Mouse (Mus musculus) bone marrow, adult 2 months (tissue): ENCODE measurements around the gene Skiv2l. TPM values are rescaled to one million over a fixed set of nuclear protein-coding genes. Genes with fewer than 3 reads are reported as not detected.

ENCODE experiments used
- H3K27ac ChIP-seq: fragments of 200-500 bp; 2 replicates; pipeline ENCODE4 v1.5.1; 2012; ENCODE audit warnings: low read depth, mild to moderate bottlenecking, control low read depth, inconsistent platforms, low read length; ENCODE audit not compliant: control insufficient read depth, poor library complexity, insufficient read depth
- H3K4me1 ChIP-seq: fragments of 200-500 bp; 2 replicates; pipeline ENCODE4 v1.6.1; 2011; ENCODE audit warnings: low read length; ENCODE audit not compliant: control insufficient read depth, insufficient read depth
- H3K4me3 ChIP-seq: fragments of 200-500 bp; replicated peaks from 2 replicates; pipeline ENCODE3; 2011; ENCODE audit warnings: mild to moderate bottlenecking, low read depth, low read length, control low read depth; ENCODE audit not compliant: control insufficient read depth
- CTCF ChIP-seq: fragments of 200-500 bp; IDR thresholded peaks from 2 replicates; pipeline ENCODE4 v1.5.1; 2011; ENCODE audit warnings: low read length, control low read depth; ENCODE audit not compliant: control insufficient read depth, insufficient read depth
- POLR2A ChIP-seq: fragments of 200-500 bp; IDR thresholded peaks from 2 replicates; pipeline ENCODE4 v1.6.1; 2011; ENCODE audit warnings: low read depth, mild to moderate bottlenecking, control low read depth, low read length, borderline replicate concordance; ENCODE audit not compliant: control insufficient read depth
- WGBS: fragments of 180-500 bp; shearing (Covaris S2); methylation state at CpG from one replicate; pipeline ENCODE4 v1.1.7; 2018; 5-methylcytosine and 5-hydroxymethylcytosine counted together
- polyA plus RNA-seq: library from polyadenylated mRNA; stranded (reverse); fragments of >200 nt; gene quantifications from 2 replicates; pipeline ENCODE4 v1.2.4, GENCODE M21; 2011; ENCODE audit warnings: low replicate concordance; ENCODE audit not compliant: missing spikeins, insufficient read depth, insufficient read length

Gene Skiv2l
- polyA plus RNA-seq, 1 experiment = 67.7 TPM

DNA sequence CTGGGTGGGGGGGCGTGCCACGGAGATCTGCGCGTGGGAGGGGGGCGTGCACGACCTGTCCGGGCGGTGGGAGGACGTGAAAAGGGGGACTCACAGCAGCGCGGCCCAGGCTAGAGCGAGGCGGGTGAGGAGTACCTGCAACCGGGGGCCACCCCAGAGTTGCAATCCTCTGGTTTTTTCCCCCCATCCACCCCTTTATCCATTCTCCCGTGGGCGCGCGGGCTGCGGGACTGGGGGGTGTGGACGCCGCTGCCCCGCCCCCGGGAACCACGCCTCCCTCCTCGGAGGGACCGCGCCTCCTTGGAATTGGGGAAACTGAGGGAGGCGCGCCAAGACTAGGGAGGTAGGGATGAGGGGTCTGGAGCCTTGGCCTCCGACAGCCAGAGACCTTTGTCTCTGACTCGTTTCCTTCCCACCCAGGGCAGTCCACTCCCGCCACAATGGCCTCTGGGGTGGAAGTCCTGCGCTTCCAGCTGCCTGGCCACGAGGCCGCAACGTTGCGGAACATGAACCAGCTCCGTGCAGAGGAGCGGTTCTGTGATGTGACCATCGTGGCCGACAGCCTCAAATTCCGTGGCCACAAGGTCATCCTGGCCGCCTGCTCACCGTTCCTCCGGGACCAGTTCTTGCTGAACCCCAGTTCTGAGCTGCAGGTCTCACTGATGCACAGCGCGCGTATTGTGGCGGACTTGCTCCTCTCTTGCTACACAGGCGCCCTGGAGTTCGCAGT lies 45.0 kb upstream of the Skiv2l start:
- Histone ChIP-seq H3K4me1 (peaks cover 5% of the 10 kb centered on the region), H3K27ac (peak overlapping the region; percentile 8; the same call in 1 of the 2 replicates), H3K4me3 (peak overlapping the region; percentile 64)
- WGBS = 14% methylated on average over 51 of the region's 51 CpGs
- TF ChIP-seq CTCF = no peak
- TF ChIP-seq POLR2A = 0 out of 2 replicates have a peak, but pooled peaks have one; percentile 40

DNA sequence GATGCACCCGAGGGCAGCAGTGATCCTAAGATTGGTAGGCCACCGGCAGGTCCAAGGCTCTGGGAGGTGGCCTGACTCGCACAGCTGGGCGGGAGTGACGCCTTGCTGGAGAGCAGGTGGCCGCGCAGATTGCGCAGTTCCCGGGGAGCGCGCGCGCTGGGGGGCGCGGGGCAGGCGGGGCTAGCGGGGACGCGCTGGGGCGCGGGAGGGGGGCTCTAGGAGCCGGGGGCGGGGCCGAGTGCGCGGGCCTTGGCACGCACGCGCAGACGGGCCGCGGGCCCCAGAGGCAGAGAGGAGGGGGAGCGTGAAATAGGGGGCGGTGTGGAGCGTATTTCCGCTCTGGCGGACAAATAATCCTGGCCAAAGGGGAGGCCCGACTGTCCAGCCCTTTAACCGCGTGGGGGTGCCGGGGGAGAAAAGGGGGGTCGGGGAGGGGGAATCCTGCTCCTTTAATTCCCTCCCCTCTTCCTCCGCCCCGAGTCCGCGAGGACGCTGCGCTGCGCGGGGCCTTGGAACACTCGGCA lies 44.1 kb upstream of the Skiv2l start:
- TF ChIP-seq CTCF = 0 out of 2 replicates have a peak, but pooled peaks have one; percentile 19
- TF ChIP-seq POLR2A = 0 out of 2 replicates have a peak, but pooled peaks have one; percentile 55
- peak overlapping the region; percentile 77 for H3K4me3 ChIP-seq
- peaks cover 5% of the 10 kb centered on the region for H3K4me1 ChIP-seq
- WGBS = under 1% methylated on average over 51 of the region's 51 CpGs
- peak overlapping the region; percentile 2 for H3K27ac ChIP-seq

GRCm38 (mm10) chr17:34893072-34893824 lies 43.2 kb upstream of the Skiv2l start:
- TF ChIP-seq CTCF (no peak), POLR2A (no peak)
- WGBS = 81% methylated on average over 12 of the region's 12 CpGs
- Histone ChIP-seq H3K4me3 (no peak overlapping the region), H3K4me1 (peaks cover 6% of the 10 kb centered on the region), H3K27ac (no peak overlapping the region; the same call in 1 of the 2 replicates)

DNA sequence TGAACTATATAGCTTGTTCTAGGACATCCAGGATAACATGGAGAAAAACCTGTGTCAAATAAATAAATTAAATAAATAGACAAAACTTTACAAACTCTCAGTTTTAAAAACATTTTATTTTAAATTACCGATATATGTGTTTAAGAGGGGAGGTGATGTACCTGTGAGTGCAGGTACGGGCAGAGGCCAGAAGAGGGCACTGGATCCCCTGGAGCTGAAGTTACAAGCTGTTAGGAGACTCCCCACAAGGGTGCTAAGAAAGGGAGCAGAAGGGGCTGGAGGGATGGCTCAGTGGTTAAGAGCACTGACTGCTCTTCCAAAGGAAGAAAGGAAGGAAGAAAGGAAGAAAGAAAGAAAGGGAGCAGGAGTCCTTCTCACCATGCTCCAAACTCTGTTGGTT lies 41.4 kb upstream of the Skiv2l start:
- 95% methylated on average over 2 of the region's 2 CpGs for WGBS
- TF ChIP-seq POLR2A (no peak), CTCF (peak; percentile 33; the same call in 1 of the 2 replicates)
- Histone ChIP-seq H3K4me3 (no peak overlapping the region), H3K4me1 (peaks cover 7% of the 10 kb centered on the region), H3K27ac (no peak overlapping the region)

DNA sequence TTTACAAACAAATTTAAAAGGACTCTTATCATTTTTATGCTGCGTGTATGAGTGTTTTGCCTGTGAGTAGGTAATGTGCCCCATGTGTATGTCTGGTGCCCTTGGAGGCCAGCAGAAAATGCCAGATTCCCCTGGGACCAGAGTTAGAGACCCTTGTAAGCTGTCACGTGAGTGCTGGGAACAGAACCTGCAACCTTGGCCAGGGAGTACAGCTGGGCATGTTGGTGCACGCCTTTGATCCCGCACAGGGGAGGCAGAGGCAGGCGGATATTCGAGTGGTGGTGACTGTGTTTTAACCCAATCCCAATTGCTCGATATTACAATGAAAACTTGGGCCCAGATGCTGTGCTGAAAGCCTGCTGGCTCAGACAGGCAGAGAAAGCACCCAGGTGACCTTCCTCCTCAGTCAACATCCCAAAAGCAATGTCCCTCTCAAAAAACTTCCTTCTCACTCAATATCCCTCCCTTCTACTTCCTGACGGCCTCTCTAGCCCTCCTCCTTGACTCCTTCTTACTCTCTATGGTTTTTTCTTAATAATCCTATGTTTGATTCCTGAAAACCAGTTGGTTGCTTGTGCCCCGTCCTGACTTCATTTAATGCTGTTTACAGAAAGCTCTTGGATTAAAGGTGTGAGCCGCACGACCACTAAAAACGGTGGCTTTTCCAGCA lies 40.2 kb upstream of the Skiv2l start:
- WGBS = 89% methylated on average over 12 of the region's 12 CpGs
- Histone ChIP-seq H3K4me1 (peaks cover 4% of the 10 kb centered on the region), H3K27ac (no peak overlapping the region), H3K4me3 (no peak overlapping the region)
- TF ChIP-seq CTCF = no peak
- no peak for TF ChIP-seq POLR2A

GRCm38 (mm10) chr17:34887942-34888341 lies 37.9 kb upstream of the Skiv2l start:
- Histone ChIP-seq H3K27ac (no peak overlapping the region), H3K4me3 (no peak overlapping the region), H3K4me1 (peaks cover 2% of the 10 kb centered on the region)
- 30% methylated on average over 5 of the region's 5 CpGs for WGBS
- TF ChIP-seq CTCF (no peak), POLR2A (no peak)

- Histone ChIP-seq H3K4me1 (peaks cover 2% of the 10 kb centered on the region), H3K4me3 (no peak overlapping the region), H3K27ac (no peak overlapping the region)
- TF ChIP-seq POLR2A (no peak), CTCF (no peak)
- 93% methylated on average over 3 of the region's 3 CpGs for WGBS
Observed at GRCm38 (mm10) chr17:34885615-34886014, 35.6 kb upstream of the Skiv2l start.
